Mouse (Mus musculus): ENCODE data around the gene Hoxa6.

DNA sequence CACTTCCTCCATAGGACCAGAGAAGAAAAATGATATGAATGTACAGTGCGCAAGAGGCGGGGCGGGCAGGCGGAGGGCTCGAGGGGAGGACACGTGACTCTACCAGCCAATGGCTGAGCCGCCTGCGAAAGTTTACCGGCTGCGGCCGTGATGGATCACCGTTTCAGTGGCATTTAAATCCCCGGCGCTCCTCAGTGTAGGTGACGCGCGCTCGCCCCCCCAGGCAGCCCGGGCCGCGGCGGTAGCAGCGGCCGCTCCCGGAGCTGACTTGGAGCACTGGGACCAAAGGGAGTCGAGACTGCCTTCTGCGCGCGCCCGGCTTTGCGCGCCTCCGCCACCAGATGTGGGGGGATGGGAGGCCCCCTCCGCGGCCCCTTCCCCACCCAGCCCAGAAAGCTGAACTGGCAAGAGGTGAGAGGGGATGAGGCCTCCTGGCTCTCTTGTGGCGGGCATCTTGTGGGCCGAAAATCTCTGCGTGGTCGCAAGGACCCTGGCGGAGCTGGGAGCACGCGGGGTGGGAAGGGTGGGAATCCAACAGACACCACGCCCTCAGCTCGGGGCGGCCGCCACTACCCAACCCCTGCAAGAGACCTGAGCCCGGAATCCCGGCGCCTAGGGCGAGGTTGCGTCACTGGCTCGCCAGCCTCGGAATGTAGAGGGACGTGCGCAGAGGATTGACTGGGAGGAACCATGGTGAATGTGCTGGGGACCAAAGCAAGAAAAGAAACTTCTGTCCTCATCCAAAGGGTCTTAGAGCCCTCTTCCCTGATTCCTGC is 50.1 kb downstream of the Hoxa6 start, which contains the start of gene Hoxa1:
- TF ChIP-seq CTCF (IDR thresholded peaks at IDR 0.05; ENCODE audit: low read depth, low read length) (no peak), POLR2A (IDR thresholded peaks at IDR 0.05; ENCODE audit: insufficient read depth, low read length) (no peak)

All from ES-Bruce4 (cell line).